Mouse (Mus musculus) C2C12 (cell line): ENCODE data around the gene Cped1. TPM values are rescaled to one million over a fixed set of nuclear protein-coding genes. Genes with fewer than 3 reads are reported as not detected.

Experiments used
- H3K27me3 ChIP-seq: one replicate; pipeline ENCODE4 v1.6.1; 2011; ENCODE audit not compliant: control insufficient read depth, insufficient read depth, insufficient read length
- H3K36me3 ChIP-seq: one replicate; pipeline ENCODE4 v1.6.1; 2011; ENCODE audit not compliant: control insufficient read depth, insufficient read depth
- H3K4me3 ChIP-seq: one replicate; pipeline ENCODE4 v1.5.1; 2011; ENCODE audit warnings: mild to moderate bottlenecking, control low read depth; ENCODE audit not compliant: poor library complexity, insufficient read depth, severe bottlenecking
- H3K79me2 ChIP-seq: one replicate; pipeline ENCODE4 v1.6.1; 2011; ENCODE audit not compliant: control insufficient read depth, insufficient read depth
- H3K79me3 ChIP-seq: one replicate; pipeline ENCODE4 v1.6.1; 2011; ENCODE audit warnings: low read depth, control low read depth
- H3ac ChIP-seq: one replicate; pipeline ENCODE3; 2011; ENCODE audit warnings: low read depth; ENCODE audit not compliant: control insufficient read depth, insufficient read length
- CEBPB ChIP-seq: IDR thresholded peaks from one replicate; pipeline ENCODE4 v1.6.1; 2011; ENCODE audit warnings: low read depth, mild to moderate bottlenecking, control low read depth, moderate library complexity
- CTCF ChIP-seq: IDR thresholded peaks from one replicate; pipeline ENCODE4 v1.5.1; 2011; ENCODE audit not compliant: control insufficient read depth, insufficient read depth, insufficient read length
- FOSL1 ChIP-seq: IDR thresholded peaks from one replicate; pipeline ENCODE4 v1.8.0; 2011; ENCODE audit warnings: mild to moderate bottlenecking, low read length; ENCODE audit not compliant: poor library complexity, insufficient read depth, severe bottlenecking
- MAX ChIP-seq: IDR thresholded peaks from one replicate; pipeline ENCODE4 v1.6.1; 2011; ENCODE audit warnings: mild to moderate bottlenecking, control low read depth
- MYOD1 ChIP-seq: IDR thresholded peaks from one replicate; pipeline ENCODE4 v1.6.1; 2011; ENCODE audit warnings: low read depth; ENCODE audit not compliant: control insufficient read depth, insufficient read length
- MYOG ChIP-seq: IDR thresholded peaks from one replicate; pipeline ENCODE4 v1.6.1; 2011; ENCODE audit not compliant: control insufficient read depth, insufficient read length; ENCODE audit errors: extremely low read depth
- USF1 ChIP-seq: IDR thresholded peaks from one replicate; pipeline ENCODE4 v1.6.1; 2011; ENCODE audit warnings: low read depth, mild to moderate bottlenecking, control low read depth, moderate library complexity
- polyA plus RNA-seq: library from polyadenylated mRNA; unstranded; fragments of >200 nt; fragmentation: generic; extraction: Trizol; gene quantifications from one replicate; pipeline ENCODE4 v1.2.1, GENCODE M21; 2012; ENCODE audit warnings: missing spikeins

Gene Cped1
- polyA plus RNA-seq, 1 experiment, result 1.2 TPM

GRCm38 (mm10) chr6:22290790-22291189 lies 305.1 kb downstream of the Cped1 start:
- TF ChIP-seq CTCF (no peak), MYOD1 (no peak), MYOG (no peak), MAX (no peak), USF1 (no peak), CEBPB (no peak), FOSL1 (no peak)
- H3ac ChIP-seq, result no peak overlapping the region
- no peaks in the 10 kb centered on the region for H3K27me3 ChIP-seq
- no peak overlapping the region for H3K4me3 ChIP-seq
- H3K79me3 ChIP-seq, result no peaks in the 10 kb centered on the region
- H3K36me3 ChIP-seq, result no peaks in the 10 kb centered on the region
- no peaks in the 10 kb centered on the region for H3K79me2 ChIP-seq

GRCm38 (mm10) chr6:22292056-22292455 lies 306.3 kb downstream of the Cped1 start:
- Histone ChIP-seq H3K27me3 (no peaks in the 10 kb centered on the region), H3K4me3 (no peak overlapping the region), H3ac (no peak overlapping the region), H3K79me2 (no peaks in the 10 kb centered on the region), H3K36me3 (no peaks in the 10 kb centered on the region), H3K79me3 (no peaks in the 10 kb centered on the region)
- no peak for TF ChIP-seq MAX
- TF ChIP-seq MYOG, result no peak
- TF ChIP-seq FOSL1, result no peak
- TF ChIP-seq USF1, result no peak
- TF ChIP-seq CEBPB, result no peak
- TF ChIP-seq CTCF, result no peak
- no peak for TF ChIP-seq MYOD1

GRCm38 (mm10) chr6:22293922-22294321 lies 308.2 kb downstream of the Cped1 start:
- Histone ChIP-seq H3K79me3 (no peaks in the 10 kb centered on the region), H3K79me2 (no peaks in the 10 kb centered on the region), H3K36me3 (no peaks in the 10 kb centered on the region), H3ac (no peak overlapping the region), H3K27me3 (no peaks in the 10 kb centered on the region), H3K4me3 (no peak overlapping the region)
- TF ChIP-seq MYOD1 (no peak), USF1 (no peak), MYOG (no peak), CEBPB (no peak), FOSL1 (no peak), CTCF (no peak), MAX (no peak)

GRCm38 (mm10) chr6:22297028-22297427 lies 311.3 kb downstream of the Cped1 start:
- Histone ChIP-seq H3K27me3 (no peaks in the 10 kb centered on the region), H3K79me2 (no peaks in the 10 kb centered on the region), H3K4me3 (no peak overlapping the region), H3K36me3 (no peaks in the 10 kb centered on the region), H3ac (no peak overlapping the region), H3K79me3 (no peaks in the 10 kb centered on the region)
- TF ChIP-seq MYOD1 (no peak), CTCF (no peak)

- Histone ChIP-seq H3K4me3 (no peak overlapping the region), H3K79me2 (no peaks in the 10 kb centered on the region), H3K27me3 (no peaks in the 10 kb centered on the region), H3K79me3 (no peaks in the 10 kb centered on the region), H3ac (no peak overlapping the region), H3K36me3 (no peaks in the 10 kb centered on the region)
- no peak for TF ChIP-seq FOSL1
- no peak for TF ChIP-seq USF1
- TF ChIP-seq MYOG, result no peak
- no peak for TF ChIP-seq MAX
- TF ChIP-seq MYOD1, result no peak
- TF ChIP-seq CTCF, result no peak
- no peak for TF ChIP-seq CEBPB
Observed at GRCm38 (mm10) chr6:22298059-22298458, 312.3 kb downstream of the Cped1 start.

Other genes starting within 250 kb of the Cped1 start
- gene Tspan12, start 133.4 kb upstream of the Cped1 start, polyA plus RNA-seq, result 8.2 TPM
- gene Ing3, start 36.3 kb upstream of the Cped1 start, polyA plus RNA-seq, result 9.5 TPM